Mouse (Mus musculus) hindbrain, embryonic 12.5 days (tissue): Measurements from ENCODE around the gene Anks3. TPM values are rescaled to one million over a fixed set of nuclear protein-coding genes. Genes with fewer than 3 reads are reported as not detected.

Experiments
- ATAC-seq: fragments of 200-750 bp; cut with Nextera tagmentation; 2 replicates; pipeline ENCODE4 v1.8.0; 2017; ENCODE audit warnings: moderate TSS enrichment; ENCODE audit not compliant: low FRiP score
- H3K27ac ChIP-seq: fragments of 300-500 bp; sonication (generic); 2 replicates; pipeline ENCODE4 v1.5.1; 2016; ENCODE audit warnings: mild to moderate bottlenecking
- H3K27me3 ChIP-seq: fragments of 300-500 bp; sonication (generic); 2 replicates; pipeline ENCODE4 v1.6.1; 2016; ENCODE audit warnings: mild to moderate bottlenecking
- H3K36me3 ChIP-seq: fragments of 300-500 bp; sonication (generic); 2 replicates; pipeline ENCODE4 v1.6.1; 2016; ENCODE audit warnings: mild to moderate bottlenecking
- H3K4me1 ChIP-seq: fragments of 300-500 bp; sonication (generic); 2 replicates; pipeline ENCODE4 v1.6.1; 2016
- H3K4me2 ChIP-seq: fragments of 300-500 bp; sonication (generic); replicated peaks from 2 replicates; pipeline ENCODE4 v1.6.1; 2016; ENCODE audit warnings: mild to moderate bottlenecking
- H3K4me3 ChIP-seq: fragments of 300-500 bp; sonication (generic); 2 replicates; pipeline ENCODE4 v1.5.1; 2016; ENCODE audit warnings: mild to moderate bottlenecking
- H3K9ac ChIP-seq: fragments of 300-500 bp; sonication (generic); 2 replicates; pipeline ENCODE4 v1.6.1; 2016; ENCODE audit warnings: mild to moderate bottlenecking, moderate library complexity
- H3K9me3 ChIP-seq: fragments of 300-500 bp; sonication (generic); replicated peaks from 2 replicates; pipeline ENCODE4 v1.6.1; 2016; ENCODE audit warnings: mild to moderate bottlenecking
- WGBS: fragments of 180-500 bp; shearing (Covaris S2); methylation state at CpG from one replicate; pipeline ENCODE4 v1.1.7; 2016; 5-methylcytosine and 5-hydroxymethylcytosine counted together
- polyA plus RNA-seq: library from polyadenylated mRNA; unstranded; fragments of >200 nt; fragmentation: Nextera tagmentation; extraction: Ambion mirVana; gene quantifications from 2 replicates; pipeline ENCODE4 v1.2.1, GENCODE M21; 2016

Gene Anks3
- polyA plus RNA-seq: 66.7 and 68.0 TPM in 2 replicates

DNA sequence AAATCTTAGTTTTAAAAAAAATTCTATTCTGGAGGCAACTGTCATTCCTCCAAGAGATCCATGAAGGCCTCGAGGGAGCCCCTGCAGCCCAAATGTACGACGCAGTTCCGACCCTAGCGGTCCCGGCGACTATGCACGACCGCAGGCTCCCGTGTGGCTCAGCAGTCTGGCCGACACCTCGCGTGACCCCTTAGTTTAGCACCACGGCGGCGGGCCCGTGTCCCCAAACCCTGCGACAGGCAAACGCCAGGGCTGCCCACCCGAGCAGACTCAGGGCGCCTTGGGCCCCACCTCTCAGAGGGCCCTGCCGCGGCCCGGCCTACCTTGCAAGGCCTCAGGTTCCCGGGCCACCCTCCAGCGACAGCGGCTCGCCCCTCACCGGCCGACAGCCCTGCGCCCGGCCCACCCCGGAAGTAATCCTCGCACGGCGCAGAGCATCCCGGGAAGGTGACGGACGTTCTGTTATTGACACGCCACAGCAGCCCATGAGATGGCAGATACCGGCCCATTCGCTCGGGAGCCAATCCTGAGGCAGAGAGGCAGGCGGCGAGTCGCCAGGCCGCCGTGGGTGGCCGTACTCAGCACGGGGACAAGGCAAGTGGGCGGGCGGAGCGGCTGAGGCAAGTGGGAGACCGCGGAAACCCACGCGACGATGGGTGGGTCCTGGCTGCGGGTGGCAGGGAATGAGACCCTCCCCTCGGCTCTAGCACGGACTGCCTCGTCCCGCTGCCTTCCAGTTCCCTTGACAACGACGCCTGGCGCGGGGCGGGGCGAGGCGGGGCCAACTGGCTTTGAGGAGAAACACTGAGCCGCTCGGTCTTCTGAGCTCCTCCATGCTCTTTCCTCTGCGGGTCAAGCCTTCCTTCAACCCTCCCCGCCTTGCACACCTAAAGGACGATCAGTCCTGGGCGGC lies at the start of gene Anks3:
Gene Anks3, minus strand, starts transcription at position 409 of the 913 bp plus-strand sequence.
- ATAC-seq: peak; percentile 98
- peak within 1 kb of the TSS; percentile 87 for H3K9ac ChIP-seq
- H3K4me3 ChIP-seq: peak within 1 kb of the TSS; percentile 95
- peaks cover 21% of the 10 kb centered on the region for H3K4me1 ChIP-seq
- H3K9me3 ChIP-seq: no peaks in the 10 kb centered on the region
- H3K36me3 ChIP-seq: peaks cover 18% of the 10 kb centered on the region; the same call in 1 of the 2 replicates
- peak within 1 kb of the TSS; percentile 86 for H3K4me2 ChIP-seq
- no peaks in the 10 kb centered on the region for H3K27me3 ChIP-seq
- under 1% methylated on average over 71 of the region's 76 CpGs for WGBS
- H3K27ac ChIP-seq: peak within 1 kb of the TSS; percentile 85

DNA sequence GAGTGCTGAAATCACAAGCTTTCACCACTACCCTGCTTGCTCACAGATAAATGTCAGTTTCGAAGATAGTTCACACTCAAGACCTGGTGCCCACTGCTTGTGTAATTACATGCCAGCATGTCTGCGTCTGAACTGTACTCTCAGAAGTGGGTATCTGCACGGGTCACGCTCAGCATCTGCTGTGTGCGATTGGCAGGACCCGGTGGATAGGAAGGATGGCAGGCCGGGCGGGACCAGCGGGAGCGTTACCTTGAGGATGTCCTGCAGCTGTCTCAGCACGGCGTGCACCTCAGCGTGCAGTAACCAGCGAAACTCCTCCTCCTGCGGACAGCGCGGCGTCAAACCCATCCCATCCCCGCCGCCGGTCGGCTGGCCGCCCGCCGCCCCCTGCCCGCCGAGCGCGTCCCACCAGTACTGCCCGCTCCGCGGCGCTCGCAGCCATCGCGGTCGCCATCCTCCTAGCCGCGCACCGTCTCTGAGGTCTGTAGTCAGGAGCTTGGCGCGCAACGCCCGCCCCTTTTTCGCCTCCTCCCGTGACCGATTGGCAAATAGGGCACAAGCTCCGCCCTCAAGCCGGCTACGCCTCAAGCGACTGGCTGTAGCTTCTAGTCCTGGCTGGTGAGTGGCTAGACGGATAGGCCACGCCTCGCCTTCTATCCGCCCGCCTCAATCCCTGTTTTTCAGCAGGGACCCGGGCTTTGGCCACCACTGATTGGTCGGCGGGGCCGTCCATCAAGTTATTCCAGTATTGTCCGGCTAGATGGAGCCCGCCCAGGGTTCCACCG lies 49.2 kb upstream of the Anks3 start, which contains the start of gene Rogdi:
Gene Rogdi, minus strand, starts transcription at position 500 of the 785 bp plus-strand sequence.
- Histone ChIP-seq H3K27ac (peak within 1 kb of the TSS; percentile 87), H3K4me2 (peak within 1 kb of the TSS; percentile 86), H3K9ac (peak within 1 kb of the TSS; percentile 83), H3K9me3 (no peaks in the 10 kb centered on the region), H3K4me1 (peaks cover 12% of the 10 kb centered on the region), H3K36me3 (peaks cover 56% of the 10 kb centered on the region), H3K27me3 (no peaks in the 10 kb centered on the region), H3K4me3 (peak within 1 kb of the TSS; percentile 73)
- ATAC-seq: peak; percentile 99
- WGBS: under 1% methylated on average over 52 of the region's 63 CpGs

DNA sequence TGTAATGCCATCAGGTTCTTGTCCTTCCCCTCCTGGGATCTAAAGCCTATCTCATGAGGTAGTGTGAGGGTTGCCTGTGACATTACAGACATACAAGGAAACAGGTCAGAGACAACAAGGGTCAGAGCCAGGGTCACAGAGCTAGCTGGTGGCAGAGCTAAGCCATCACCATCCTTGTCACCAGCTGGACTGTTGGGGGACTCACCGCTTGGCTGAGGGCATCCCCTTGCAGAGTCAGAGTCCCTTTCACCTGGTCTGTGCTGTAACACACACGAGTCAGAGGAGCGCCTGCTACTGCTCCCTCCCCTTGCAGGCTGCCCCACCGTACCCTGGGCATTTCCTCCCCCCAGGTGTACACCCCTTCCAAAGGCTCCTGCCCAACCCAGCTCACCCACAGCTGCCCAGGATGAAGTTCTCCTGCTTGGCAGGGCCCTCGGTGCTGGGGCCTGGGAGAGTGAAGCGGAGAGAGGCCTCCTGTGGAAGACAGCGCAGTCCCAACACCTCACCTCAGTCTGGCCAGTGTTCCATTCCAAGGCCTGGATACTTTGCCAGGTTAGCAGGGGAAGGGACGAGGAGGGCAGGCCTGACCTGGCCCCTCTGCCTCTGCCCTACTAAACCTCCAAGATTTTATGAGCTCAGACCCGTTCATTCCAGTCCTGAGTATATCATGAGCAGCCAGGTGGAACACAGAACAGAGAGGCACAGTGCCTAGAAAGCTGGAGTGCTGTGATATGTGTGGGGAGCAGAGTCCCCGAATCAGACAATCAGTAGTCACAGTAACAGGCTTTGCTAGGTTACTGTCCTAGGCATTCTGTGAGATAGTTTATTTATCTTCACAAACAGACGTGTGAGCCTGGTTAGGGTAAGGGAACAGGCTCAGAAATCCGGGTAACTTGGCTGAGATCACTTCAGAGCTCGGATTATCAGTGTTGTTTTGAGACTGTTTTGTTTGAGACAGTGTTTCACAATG lies 48.3 kb upstream of the Anks3 start:
- Histone ChIP-seq H3K36me3 (peaks cover 47% of the 10 kb centered on the region), H3K4me1 (peaks cover 12% of the 10 kb centered on the region), H3K9ac (peak overlapping the region; percentile 83), H3K4me3 (peak overlapping the region; percentile 73), H3K27ac (peak overlapping the region; percentile 87; the same call in 1 of the 2 replicates), H3K27me3 (no peaks in the 10 kb centered on the region), H3K4me2 (peak overlapping the region; percentile 86), H3K9me3 (no peaks in the 10 kb centered on the region)
- 57% methylated on average over 13 of the region's 13 CpGs for WGBS
- no peak for ATAC-seq

DNA sequence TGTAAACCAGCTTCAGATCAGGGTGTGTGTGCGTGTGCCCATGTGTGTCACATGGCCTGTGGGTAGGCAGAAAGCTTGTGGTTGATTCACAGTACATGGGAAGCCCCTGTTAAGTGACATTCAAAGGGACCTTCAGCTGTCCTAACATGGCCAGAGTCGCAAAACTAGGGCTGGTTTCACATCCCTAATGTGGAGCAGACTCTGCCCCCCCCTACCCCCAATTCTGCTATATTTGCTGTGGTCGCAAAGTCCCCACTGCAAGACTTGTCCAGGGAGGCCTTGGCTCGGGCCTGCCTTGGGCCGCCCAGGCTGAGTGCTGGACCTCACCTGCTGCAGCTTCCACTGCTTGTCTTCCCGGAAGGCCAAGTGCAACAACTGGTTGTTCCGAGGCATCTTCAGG lies 47.3 kb upstream of the Anks3 start:
- peaks cover 37% of the 10 kb centered on the region for H3K36me3 ChIP-seq
- no peak overlapping the region for H3K4me2 ChIP-seq
- H3K9me3 ChIP-seq: no peaks in the 10 kb centered on the region
- no peaks in the 10 kb centered on the region for H3K27me3 ChIP-seq
- no peak for ATAC-seq
- 90% methylated on average over 7 of the region's 7 CpGs for whole genome bisulfite sequencing
- H3K9ac ChIP-seq: no peak overlapping the region
- peaks cover 12% of the 10 kb centered on the region for H3K4me1 ChIP-seq
- H3K4me3 ChIP-seq: no peak overlapping the region
- H3K27ac ChIP-seq: no peak overlapping the region

DNA sequence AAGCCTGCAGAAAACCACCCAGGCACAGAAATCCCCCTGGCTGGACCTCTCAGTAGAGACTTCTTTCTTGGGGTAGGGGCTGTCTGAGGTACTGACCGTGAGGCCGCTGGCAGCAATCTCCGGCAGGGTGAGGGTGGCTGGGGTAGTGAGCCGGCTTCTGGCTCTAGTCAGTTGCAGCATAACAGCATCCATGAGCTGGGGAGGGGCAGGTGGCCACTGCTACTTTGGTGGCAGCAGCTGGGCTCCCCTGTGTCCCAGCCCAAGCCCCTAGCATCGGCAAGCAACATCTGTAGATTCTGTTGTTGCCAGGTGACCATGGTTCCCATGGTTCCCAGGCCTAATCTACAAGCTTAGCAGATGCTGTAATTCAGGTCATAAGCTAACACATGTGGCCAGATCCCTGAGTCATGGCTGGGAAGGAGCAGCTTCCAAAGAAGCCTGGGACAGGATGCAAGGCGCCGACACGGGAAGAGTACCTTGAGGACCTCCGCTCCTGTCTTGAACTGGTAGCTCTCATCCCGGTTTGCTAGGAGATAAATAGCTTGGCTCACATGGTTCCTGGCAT lies 46.4 kb upstream of the Anks3 start:
- Histone ChIP-seq H3K4me3 (no peak overlapping the region), H3K4me2 (no peak overlapping the region), H3K4me1 (peaks cover 12% of the 10 kb centered on the region), H3K27ac (no peak overlapping the region), H3K27me3 (no peaks in the 10 kb centered on the region), H3K9me3 (no peaks in the 10 kb centered on the region), H3K9ac (no peak overlapping the region), H3K36me3 (peaks cover 28% of the 10 kb centered on the region)
- 87% methylated on average over 10 of the region's 10 CpGs for WGBS
- no peak for ATAC-seq

DNA sequence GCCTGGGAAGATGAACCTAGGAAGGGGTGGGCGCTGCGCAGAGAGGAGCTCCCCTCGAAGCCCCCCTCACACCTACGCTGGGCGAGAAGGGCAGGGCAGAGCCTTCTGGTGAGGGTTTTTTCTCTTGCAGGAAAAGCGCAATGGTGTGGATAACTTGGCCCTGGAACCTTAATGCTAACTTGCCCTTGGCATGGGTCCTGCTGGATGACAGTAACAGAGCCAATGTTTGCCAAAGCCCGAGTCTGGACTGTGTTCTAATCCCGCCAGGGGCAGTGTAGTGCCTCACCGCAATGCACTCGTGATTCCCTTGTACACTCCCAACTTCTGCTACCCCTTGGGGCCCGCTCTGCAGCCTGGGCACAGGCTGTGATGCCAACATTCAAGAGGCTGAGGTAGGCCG lies 44.1 kb upstream of the Anks3 start:
- Histone ChIP-seq H3K36me3 (peaks cover 17% of the 10 kb centered on the region), H3K9me3 (no peaks in the 10 kb centered on the region), H3K9ac (no peak overlapping the region), H3K4me2 (no peak overlapping the region), H3K27ac (no peak overlapping the region), H3K4me3 (no peak overlapping the region), H3K27me3 (no peaks in the 10 kb centered on the region), H3K4me1 (peaks cover 12% of the 10 kb centered on the region)
- WGBS: 84% methylated on average over 12 of the region's 12 CpGs
- no peak for ATAC-seq

DNA sequence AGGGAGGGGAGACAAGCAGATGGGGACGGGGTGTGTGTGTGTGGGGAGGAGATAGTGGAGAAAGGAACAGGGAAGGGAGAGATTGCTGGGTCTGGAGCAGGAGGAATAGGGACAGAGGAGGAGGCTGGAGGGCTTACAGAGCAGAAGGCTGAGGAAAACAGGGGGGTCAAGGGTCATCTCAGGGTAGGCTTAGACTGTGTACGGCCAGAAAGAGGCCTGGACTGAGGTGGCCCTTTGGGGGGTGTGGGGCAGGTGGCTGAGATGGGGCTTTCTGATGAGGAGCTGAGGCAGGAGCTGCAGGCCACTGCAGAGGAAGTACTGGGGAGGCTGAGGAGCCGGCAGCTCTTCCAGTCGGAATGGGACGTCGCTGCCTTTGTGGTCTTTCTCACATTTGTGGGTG lies 43.5 kb upstream of the Anks3 start:
- Histone ChIP-seq H3K9ac (no peak overlapping the region), H3K4me2 (no peak overlapping the region), H3K4me3 (no peak overlapping the region), H3K9me3 (no peaks in the 10 kb centered on the region), H3K27me3 (no peaks in the 10 kb centered on the region), H3K36me3 (peaks cover 17% of the 10 kb centered on the region), H3K27ac (no peak overlapping the region), H3K4me1 (peaks cover 6% of the 10 kb centered on the region)
- WGBS: 54% methylated on average over 6 of the region's 6 CpGs
- ATAC-seq: 0 out of 2 replicates have a peak, but pooled peaks have one; percentile 7

DNA sequence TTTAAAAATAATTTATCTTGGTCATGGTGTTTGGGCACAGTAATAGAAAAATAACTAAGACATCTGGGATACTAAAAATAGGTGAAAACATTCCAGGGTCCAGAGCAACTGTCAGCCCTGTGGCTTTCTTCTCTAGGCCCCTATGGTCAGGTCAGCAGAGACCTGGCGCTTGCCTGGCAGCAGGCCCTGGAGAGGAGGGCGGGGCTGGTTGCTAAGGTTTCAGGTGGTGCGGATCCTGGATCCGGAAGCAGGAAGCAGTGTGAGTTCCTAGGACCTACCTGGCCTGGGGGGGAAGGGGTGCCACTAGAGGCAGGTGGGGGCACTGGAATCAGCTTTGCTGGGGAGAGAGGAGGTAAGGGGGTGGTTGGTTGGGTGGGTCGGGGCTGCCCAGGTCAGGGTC lies 43.1 kb upstream of the Anks3 start, which contains the start of gene Smim22:
Gene Smim22, plus strand, starts transcription at position 222 of the 400 bp plus-strand sequence.
- no peaks in the 10 kb centered on the region for H3K9me3 ChIP-seq
- no peaks in the 10 kb centered on the region for H3K27me3 ChIP-seq
- 50% methylated on average over 5 of the region's 5 CpGs for WGBS
- no peak within 1 kb of the TSS for H3K9ac ChIP-seq
- H3K27ac ChIP-seq: no peak within 1 kb of the TSS
- H3K4me3 ChIP-seq: no peak within 1 kb of the TSS
- peaks cover 2% of the 10 kb centered on the region for H3K4me1 ChIP-seq
- ATAC-seq: 0 out of 2 replicates have a peak, but pooled peaks have one; percentile 9
- H3K36me3 ChIP-seq: peaks cover 17% of the 10 kb centered on the region
- H3K4me2 ChIP-seq: no peak within 1 kb of the TSS

DNA sequence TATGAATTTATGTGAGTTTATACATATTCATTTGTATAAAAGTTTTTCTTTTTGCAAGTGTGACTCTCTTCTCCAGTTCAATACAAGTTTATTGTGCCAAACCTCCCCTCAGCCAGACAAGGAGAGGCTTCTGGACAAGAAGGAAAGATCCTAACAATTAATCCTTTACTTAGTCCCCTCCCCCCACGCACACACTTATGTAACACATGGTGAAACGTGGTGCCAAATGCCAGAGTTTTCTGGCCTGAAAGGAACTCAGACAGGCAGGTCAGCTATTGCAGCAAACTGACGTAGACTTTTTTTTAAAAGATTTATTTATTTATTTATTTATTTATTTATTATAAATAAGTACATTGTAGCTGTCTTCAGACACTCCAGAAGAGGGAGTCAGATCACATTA lies 36.6 kb upstream of the Anks3 start:
- Histone ChIP-seq H3K36me3 (no peaks in the 10 kb centered on the region), H3K27ac (no peak overlapping the region), H3K4me1 (no peaks in the 10 kb centered on the region), H3K9me3 (no peaks in the 10 kb centered on the region), H3K4me2 (no peak overlapping the region), H3K9ac (no peak overlapping the region), H3K27me3 (no peaks in the 10 kb centered on the region), H3K4me3 (no peak overlapping the region)
- ATAC-seq: no peak
- WGBS: 79% methylated on average over 3 of the region's 3 CpGs

DNA sequence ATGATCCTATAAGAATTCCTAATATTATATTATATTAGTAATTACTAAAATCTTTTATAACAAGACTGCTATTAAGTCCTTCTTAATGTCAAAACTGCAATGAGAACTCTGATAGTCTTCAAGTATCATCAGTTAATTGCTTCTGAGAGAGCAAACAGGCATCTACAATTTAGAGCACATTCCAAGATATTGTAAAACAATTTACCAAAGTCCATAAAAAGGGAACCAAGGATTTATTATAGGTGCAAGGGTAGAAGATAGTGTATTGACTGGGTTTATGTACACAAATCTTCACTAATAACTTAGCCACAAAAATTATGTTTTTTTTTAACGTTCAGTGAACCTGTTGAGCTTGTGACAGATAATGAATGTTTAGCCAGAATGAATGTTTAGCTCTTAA lies 35.0 kb upstream of the Anks3 start:
- Histone ChIP-seq H3K36me3 (no peaks in the 10 kb centered on the region), H3K4me3 (no peak overlapping the region), H3K27me3 (no peaks in the 10 kb centered on the region), H3K4me2 (no peak overlapping the region), H3K27ac (no peak overlapping the region), H3K9me3 (no peaks in the 10 kb centered on the region), H3K4me1 (no peaks in the 10 kb centered on the region), H3K9ac (no peak overlapping the region)
- ATAC-seq: no peak
- WGBS: 90% methylated on average over 1 of the region's 1 CpGs

DNA sequence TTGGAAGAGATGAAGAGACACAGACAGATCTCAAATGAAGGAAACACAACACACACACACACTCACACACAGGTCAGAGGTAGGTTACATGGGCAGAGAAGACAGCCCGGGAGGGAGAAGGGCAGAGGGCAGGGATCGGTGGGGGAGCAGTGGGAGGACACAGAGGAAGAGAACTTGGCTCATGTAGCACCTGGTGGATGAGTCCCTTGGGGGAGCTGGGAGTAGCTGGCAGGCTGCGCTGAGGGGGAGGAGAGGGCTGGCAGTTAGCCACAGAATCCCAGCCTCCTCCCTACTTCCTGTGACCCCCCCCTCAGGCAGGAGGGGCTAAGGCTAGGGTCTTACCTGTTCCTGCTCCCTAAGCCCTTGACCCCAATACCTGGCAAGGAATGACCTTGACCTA lies 33.5 kb upstream of the Anks3 start, which contains the start of gene Sept12:
Gene Sept12, minus strand, starts transcription at position 300 of the 400 bp plus-strand sequence.
- 62% methylated on average over 3 of the region's 3 CpGs for WGBS
- H3K4me2 ChIP-seq: no peak within 1 kb of the TSS
- H3K27ac ChIP-seq: no peak within 1 kb of the TSS
- no peaks in the 10 kb centered on the region for H3K36me3 ChIP-seq
- H3K4me1 ChIP-seq: no peaks in the 10 kb centered on the region
- ATAC-seq: no peak
- no peak within 1 kb of the TSS for H3K4me3 ChIP-seq
- no peaks in the 10 kb centered on the region for H3K27me3 ChIP-seq
- H3K9ac ChIP-seq: no peak within 1 kb of the TSS
- no peaks in the 10 kb centered on the region for H3K9me3 ChIP-seq
